Mouse (Mus musculus) bone marrow macrophage, adult 2 months (primary cell): ENCODE measurements at regions not wholly inside any gene's neighbourhood (a gene's known extent, or its start where the extent isn't known, plus 50 kb on each side); places are given as distances from the start of the nearest gene placed in this dataset.

Source experiments
- CTCF ChIP-seq: IDR thresholded peaks from 2 replicates; pipeline ENCODE4 v1.5.1; 2012; ENCODE audit warnings: low read depth, mild to moderate bottlenecking, low read length, moderate library complexity
- POLR2A ChIP-seq: IDR thresholded peaks from 2 replicates; pipeline ENCODE4 v1.6.1; 2012; ENCODE audit warnings: mild to moderate bottlenecking, low read depth, low read length, borderline replicate concordance

GRCm38 (mm10) chr15:62162648-62163194, 1239.9 kb upstream of the A1bg start:
- TF ChIP-seq CTCF (no peak), POLR2A (no peak)
